Mouse (Mus musculus) heart, postnatal 25 days (tissue): ENCODE data around the gene Galk1. TPM values are rescaled to one million over a fixed set of nuclear protein-coding genes. Genes with fewer than 3 reads are reported as not detected.

Experiments
- DNase-seq: peaks from one replicate; pipeline ENCODE4 v3.0.0; 2022; ENCODE audit warnings: low spot score
- intact Hi-C: fragments of 180-260 bp; cut with DNase I; formaldehyde crosslinking; loops from one replicate; pipeline ENCODE4 v1.15.1; 2025
- total RNA-seq, 2 experiments: library from RNA; stranded (reverse); gene quantifications; 2 replicates each; pipeline ENCODE4 v1.2.3; 2021

Galk1 gene
- total RNA-seq, 2 experiments from 2014 or later: 13.9 to 16.0 TPM

- intact Hi-C loops: no loop called here
- DNase-seq: no peak
Measured at GRCm38 (mm10) chr11:115997047-115997446, 15.5 kb downstream of the Galk1 start.

GRCm38 (mm10) chr11:115995256-115995655 lies 17.3 kb downstream of the Galk1 start:
- DNase-seq: no peak
- intact Hi-C loops: no loop called here

- no peak for DNase-seq
- intact Hi-C loops: no loop called here
Measured at GRCm38 (mm10) chr11:115992098-115992497, 20.4 kb downstream of the Galk1 start.

GRCm38 (mm10) chr11:115989686-115990085 lies 22.8 kb downstream of the Galk1 start:
- no peak for DNase-seq
- intact Hi-C loops: no loop called here

GRCm38 (mm10) chr11:115983291-115983690 lies 29.2 kb downstream of the Galk1 start:
- DNase-seq: no peak
- intact Hi-C loops: no loop called here

GRCm38 (mm10) chr11:115982472-115982871 lies 30.0 kb downstream of the Galk1 start:
- no peak for DNase-seq
- intact Hi-C loops: no loop called here

- intact Hi-C loops: no loop called here
- no peak for DNase-seq
Measured at GRCm38 (mm10) chr11:115975544-115975943, 37.0 kb downstream of the Galk1 start.

GRCm38 (mm10) chr11:115975083-115975420 lies 37.5 kb downstream of the Galk1 start:
- no peak for DNase-seq

GRCm38 (mm10) chr11:115974309-115975082 lies 38.0 kb downstream of the Galk1 start, which contains the start of gene Itgb4:
Gene Itgb4 (plus strand): TSS chr11:115974709.
- DNase-seq: no peak
- intact Hi-C loops: no loop called here

More at GRCm38 (mm10) chr11:115975083-115975420, 37.5 kb downstream of the Galk1 start:
- intact Hi-C loops: no loop called here

- intact Hi-C loops: no loop called here
- no peak for DNase-seq
Measured at GRCm38 (mm10) chr11:115971016-115971415, 41.5 kb downstream of the Galk1 start.

- no peak for DNase-seq
- intact Hi-C loops: no loop called here
Measured at GRCm38 (mm10) chr11:115970006-115970673, 42.4 kb downstream of the Galk1 start.

- DNase-seq: no peak
- intact Hi-C loops: no loop called here
Measured at GRCm38 (mm10) chr11:115968731-115969405, 43.7 kb downstream of the Galk1 start.

- intact Hi-C loops: no loop called here
- peak; percentile 61 for DNase-seq
Measured at GRCm38 (mm10) chr11:115964977-115965604, 47.4 kb downstream of the Galk1 start.

- intact Hi-C loops: no loop called here
- no peak for DNase-seq
Measured at GRCm38 (mm10) chr11:115962651-115963412, 49.7 kb downstream of the Galk1 start.

- intact Hi-C loops: no loop called here
- no peak for DNase-seq
Measured at GRCm38 (mm10) chr11:115959018-115959417, 53.5 kb downstream of the Galk1 start.

Other genes starting within 250 kb of the Galk1 start
- 100 to 1,000 TPM; 102 to 110 TPM for gene Tmem94, start 247.3 kb downstream of the Galk1 start, total RNA-seq
- 10 to 100 TPM; 41.8 to 52.2 TPM for gene Caskin2, start 199.1 kb downstream of the Galk1 start, total RNA-seq
- gene Tsen54, start 198.0 kb downstream of the Galk1 start, total RNA-seq: 1 to 10 TPM; 9.1 to 9.2 TPM
- 10 to 100 TPM; 15.1 to 21.5 TPM for gene Llgl2, start 188.7 kb downstream of the Galk1 start, total RNA-seq
- under 1 TPM in 1 of 2 experiments, not detected in 1; 0.08 TPM for gene Myo15b, start 154.3 kb downstream of the Galk1 start, total RNA-seq
- gene Smim5, start 112.8 kb downstream of the Galk1 start, total RNA-seq: 10 to 100 TPM; 19.7 to 20.2 TPM
- under 1 TPM in 1 of 2 experiments, not detected in 1; 0.26 TPM for gene Smim6, start 100.7 kb downstream of the Galk1 start, total RNA-seq
- 10 to 100 TPM; 14.1 to 17.4 TPM for gene Sap30bp, start 79.4 kb downstream of the Galk1 start, total RNA-seq
- 1 to 10 TPM; 7.3 to 8.8 TPM for gene Recql5, start 79.2 kb downstream of the Galk1 start, total RNA-seq
- 1 to 10 TPM; 3.5 to 4.0 TPM for gene Itgb4, start 38.0 kb downstream of the Galk1 start, total RNA-seq
- 100 to 1,000 TPM; 128 to 130 TPM for gene H3f3b, start 15.2 kb upstream of the Galk1 start, total RNA-seq
- gene Unk, start 17.6 kb upstream of the Galk1 start, total RNA-seq: 1 to 10 TPM; 8.4 to 9.0 TPM
- gene Unc13d, start 65.2 kb upstream of the Galk1 start, total RNA-seq: 1 to 10 TPM in 1 of 2 experiments, under 1 TPM in 1; 0.75 to 1.0 TPM
- 10 to 100 TPM; 80.1 to 92.2 TPM for gene Wbp2, start 74.3 kb upstream of the Galk1 start, total RNA-seq
- gene Trim47, start 114.5 kb upstream of the Galk1 start, total RNA-seq: 10 to 100 TPM; 27.0 to 37.6 TPM
- gene Trim65, start 118.4 kb upstream of the Galk1 start, total RNA-seq: 1 to 10 TPM; 6.1 to 8.4 TPM
- 10 to 100 TPM; 62.5 to 66.0 TPM for gene Mrpl38, start 126.1 kb upstream of the Galk1 start, total RNA-seq
- gene Fbf1, start 155.4 kb upstream of the Galk1 start, total RNA-seq: 10 to 100 TPM; 16.1 to 17.2 TPM
- 10 to 100 TPM; 15.5 to 19.3 TPM for gene Ten1, start 186.1 kb upstream of the Galk1 start, total RNA-seq
- gene Acox1, start 186.3 kb upstream of the Galk1 start, total RNA-seq: 100 to 1,000 TPM; 123 to 137 TPM
- gene Evpl, start 225.4 kb upstream of the Galk1 start, total RNA-seq: under 1 TPM; 0.75 to 0.98 TPM